Mouse (Mus musculus) regulatory T cell (primary cell): ENCODE data around the gene Ces1d.

Experiments used
- in situ Hi-C: fragments of 300-600 bp; cut with MboI, MseI; formaldehyde crosslinking; loops from one replicate; pipeline ENCODE4 v1.15.1; 2025; ENCODE audit warnings: high pct_unique_total_duplicates

The Ces1d gene

DNA sequence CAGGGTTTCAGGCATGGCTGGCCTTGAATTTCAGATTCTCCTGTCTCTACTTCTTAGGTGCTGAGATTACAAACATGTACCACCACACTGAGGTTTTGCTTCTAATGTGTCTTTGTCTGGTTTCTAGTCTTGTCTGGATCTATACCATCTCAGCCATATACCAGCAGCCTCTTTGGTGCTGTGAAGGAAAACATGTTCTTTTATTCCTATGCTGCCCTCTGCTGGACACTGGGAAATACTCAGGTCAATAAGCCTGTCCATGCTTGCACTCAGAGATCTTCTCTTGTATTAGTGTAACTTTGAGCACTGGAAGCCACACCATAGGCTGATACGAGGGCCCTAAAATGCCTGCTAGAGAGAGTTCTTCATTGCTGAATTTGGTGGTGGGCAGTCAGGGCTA lies 56.9 kb downstream of the Ces1d start:
- in situ Hi-C loops: no loop called here

DNA sequence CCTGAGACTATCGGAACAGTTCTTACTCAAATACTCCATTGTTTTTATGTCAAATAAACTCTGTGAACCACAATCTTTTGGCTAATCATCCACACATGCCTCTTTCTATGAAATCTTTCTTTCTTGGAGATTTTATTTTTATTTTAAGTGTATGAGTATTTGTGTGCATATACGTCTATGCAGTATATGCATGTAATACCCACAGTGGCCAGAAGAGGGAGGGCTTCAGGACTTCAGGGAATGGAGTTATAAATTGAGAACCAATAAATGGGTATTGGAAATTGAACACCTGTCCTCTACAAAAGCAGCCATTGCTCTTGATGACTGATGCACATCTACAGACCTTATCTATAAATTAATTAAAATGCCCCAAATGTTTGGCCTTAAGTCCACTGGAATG lies 65.4 kb downstream of the Ces1d start:
- in situ Hi-C loops: no loop called here

DNA sequence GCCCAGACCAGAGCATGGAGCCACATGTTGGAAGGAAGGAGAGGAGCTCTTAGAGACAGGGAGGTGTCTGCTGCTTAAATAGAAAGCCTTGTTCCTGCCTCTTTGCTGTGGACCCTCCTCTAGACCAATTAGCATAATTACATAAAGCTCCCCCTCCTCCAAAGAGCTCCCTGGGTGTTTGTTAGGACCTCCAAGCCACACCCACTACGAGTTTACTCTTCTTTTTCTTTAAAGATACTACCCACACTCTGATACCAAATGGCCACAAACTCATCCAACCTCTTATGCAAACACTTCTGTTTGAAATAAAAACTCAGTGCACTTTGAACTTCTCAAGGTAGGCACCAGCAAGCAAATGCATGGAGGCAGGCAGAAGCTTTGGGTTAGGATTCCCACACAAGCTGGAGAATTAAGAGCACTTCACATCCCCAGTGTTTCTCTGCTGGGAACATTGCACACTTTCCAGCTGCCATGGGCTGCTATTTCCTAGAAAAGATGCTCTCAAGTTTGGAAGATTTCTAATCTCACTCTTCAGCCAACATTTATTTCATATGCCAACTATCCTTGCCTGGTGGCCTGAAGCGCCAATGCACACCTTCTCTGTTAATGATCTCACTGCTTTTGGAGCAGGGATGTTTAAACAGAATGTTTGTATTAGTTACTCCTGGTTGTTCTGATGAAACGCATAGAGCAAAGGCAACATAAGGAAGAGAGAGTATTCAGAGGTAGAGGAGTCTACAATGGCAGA lies 66.2 kb downstream of the Ces1d start, which contains the start of gene Ces1c:
Ces1c (minus strand) TSS at position 51 of the 748 bp plus-strand sequence.
- in situ Hi-C loops: no loop called here

- in situ Hi-C loops: no loop called here
These were observed 71.2 kb downstream of the Ces1d start for GRCm38 (mm10) chr8:93126476-93126875.

DNA sequence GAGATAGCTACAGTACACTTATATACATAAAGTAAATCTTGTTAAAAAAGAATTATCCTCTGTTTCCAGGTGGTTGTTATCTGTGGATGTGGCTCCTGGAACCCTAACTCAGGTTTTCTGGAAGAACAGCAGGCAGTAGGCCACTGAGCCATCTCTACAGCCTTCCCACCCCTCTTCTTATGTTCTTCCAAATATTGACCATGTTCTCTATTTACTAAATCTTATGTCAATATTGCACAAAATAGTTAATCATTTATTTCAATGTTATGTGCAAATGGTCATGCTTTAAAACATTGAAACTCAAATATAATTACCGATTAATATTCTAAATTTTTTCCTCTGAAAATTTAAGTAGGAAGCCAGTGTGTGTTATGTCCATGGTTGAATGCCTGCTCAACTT lies 75.6 kb downstream of the Ces1d start:
- in situ Hi-C loops: no loop called here
